Mouse (Mus musculus) cerebellum, adult 2 months (tissue): ENCODE measurements around the gene Thsd7a. TPM values are rescaled to one million over a fixed set of nuclear protein-coding genes. Genes with fewer than 3 reads are reported as not detected.

Source experiments
- DNase-seq, 2 experiments: peaks; one replicate each; pipeline ENCODE4 v3.0.0; 2021
- H3K27ac ChIP-seq: fragments of 200-500 bp; 2 replicates; pipeline ENCODE4 v1.5.1; 2012; ENCODE audit warnings: low read length, control low read depth, inconsistent platforms; ENCODE audit not compliant: insufficient read depth
- H3K27me3 ChIP-seq: fragments of 200-500 bp; 2 replicates; pipeline ENCODE4 v1.6.1; 2012; ENCODE audit warnings: inconsistent platforms, mild to moderate bottlenecking, low read length, moderate library complexity; ENCODE audit not compliant: control insufficient read depth, insufficient read depth
- H3K4me1 ChIP-seq: fragments of 200-500 bp; 2 replicates; pipeline ENCODE4 v1.6.1; 2011; ENCODE audit warnings: low read length; ENCODE audit not compliant: control insufficient read depth, insufficient read depth
- H3K4me3 ChIP-seq: fragments of 200-500 bp; replicated peaks from 2 replicates; pipeline ENCODE3; 2011; ENCODE audit warnings: mild to moderate bottlenecking, low read depth, low read length, control low read depth; ENCODE audit not compliant: insufficient read depth
- CTCF ChIP-seq: fragments of 200-500 bp; IDR thresholded peaks from 2 replicates; pipeline ENCODE4 v1.5.1; 2011; ENCODE audit warnings: low read depth, mild to moderate bottlenecking, control low read depth, low read length, moderate library complexity, borderline replicate concordance; ENCODE audit not compliant: insufficient read depth
- POLR2A ChIP-seq: fragments of 200-500 bp; IDR thresholded peaks from 2 replicates; pipeline ENCODE4 v1.6.1; 2011; ENCODE audit warnings: low read length, control low read depth, borderline replicate concordance; ENCODE audit not compliant: insufficient read depth
- WGBS: fragments of 180-500 bp; shearing (Covaris S2); methylation state at CpG from one replicate; pipeline ENCODE4 v1.1.7; 2018; 5-methylcytosine and 5-hydroxymethylcytosine counted together
- polyA plus RNA-seq: library from polyadenylated mRNA; depleted of rRNA; stranded (reverse); fragments of >200 nt; gene quantifications from 2 replicates; pipeline ENCODE4 v1.2.3, GENCODE M21; 2012

Gene Thsd7a
- polyA plus RNA-seq, 1 experiment: 10.4 TPM

DNA sequence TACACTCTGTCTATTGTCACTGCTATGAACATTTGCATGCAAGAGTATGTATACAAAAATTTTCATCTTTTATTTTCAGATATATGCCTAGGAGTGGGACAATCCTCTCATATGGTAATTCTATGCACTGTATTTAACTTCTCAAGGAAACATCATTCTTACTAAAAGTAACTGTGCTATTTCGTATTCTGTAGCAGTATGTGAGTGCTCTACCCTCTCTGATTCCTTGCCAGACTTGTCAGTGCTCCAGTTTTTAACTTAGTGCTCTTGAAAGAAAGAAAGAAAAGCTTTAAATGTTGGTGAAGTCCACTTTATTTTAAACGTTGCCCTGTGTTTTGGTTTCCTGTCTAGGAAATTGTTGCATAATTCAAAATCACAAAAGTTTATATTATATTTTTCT lies 395.6 kb downstream of the Thsd7a start:
- no peaks in the 10 kb centered on the region for H3K4me1 ChIP-seq
- 70% methylated on average over 2 of the region's 2 CpGs for WGBS
- no peak for TF ChIP-seq CTCF
- TF ChIP-seq POLR2A: no peak
- no peak overlapping the region for H3K4me3 ChIP-seq
- H3K27ac ChIP-seq: no peak overlapping the region
- no peaks in the 10 kb centered on the region for H3K27me3 ChIP-seq
- no peak for DNase-seq

- no peaks in the 10 kb centered on the region for H3K4me1 ChIP-seq
- H3K27me3 ChIP-seq: no peaks in the 10 kb centered on the region
- no peak for DNase-seq
- TF ChIP-seq POLR2A (no peak), CTCF (no peak)
- H3K4me3 ChIP-seq: no peak overlapping the region
- no peak overlapping the region for H3K27ac ChIP-seq
- WGBS: 84% methylated on average over 9 of the region's 9 CpGs
These were observed 397.0 kb downstream of the Thsd7a start for GRCm38 (mm10) chr6:12352165-12352719.

DNA sequence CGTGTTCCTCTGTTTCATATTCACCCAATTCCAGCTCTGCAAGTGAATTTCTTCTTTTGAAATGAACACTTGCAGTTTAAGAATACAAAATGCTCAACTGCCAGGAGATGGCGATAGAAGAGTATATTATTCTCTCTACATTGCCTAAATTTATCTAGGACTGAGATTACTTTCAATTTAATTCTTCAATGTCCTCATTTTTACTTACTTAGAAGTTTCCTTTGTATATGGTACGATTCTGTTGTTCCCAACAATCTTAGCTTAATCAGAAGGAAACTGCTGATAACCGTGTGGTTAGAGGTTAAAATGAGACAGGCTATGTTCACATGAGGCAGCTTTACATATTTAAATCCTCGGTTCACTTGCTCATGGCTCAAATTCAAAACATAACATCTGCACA lies 398.5 kb downstream of the Thsd7a start:
- no peaks in the 10 kb centered on the region for H3K4me1 ChIP-seq
- no peak overlapping the region for H3K27ac ChIP-seq
- 14% methylated on average over 5 of the region's 5 CpGs for WGBS
- no peaks in the 10 kb centered on the region for H3K27me3 ChIP-seq
- no peak for TF ChIP-seq CTCF
- no peak for TF ChIP-seq POLR2A
- peak in 1 of 2 experiments; percentile 12 for DNase-seq
- H3K4me3 ChIP-seq: no peak overlapping the region

DNA sequence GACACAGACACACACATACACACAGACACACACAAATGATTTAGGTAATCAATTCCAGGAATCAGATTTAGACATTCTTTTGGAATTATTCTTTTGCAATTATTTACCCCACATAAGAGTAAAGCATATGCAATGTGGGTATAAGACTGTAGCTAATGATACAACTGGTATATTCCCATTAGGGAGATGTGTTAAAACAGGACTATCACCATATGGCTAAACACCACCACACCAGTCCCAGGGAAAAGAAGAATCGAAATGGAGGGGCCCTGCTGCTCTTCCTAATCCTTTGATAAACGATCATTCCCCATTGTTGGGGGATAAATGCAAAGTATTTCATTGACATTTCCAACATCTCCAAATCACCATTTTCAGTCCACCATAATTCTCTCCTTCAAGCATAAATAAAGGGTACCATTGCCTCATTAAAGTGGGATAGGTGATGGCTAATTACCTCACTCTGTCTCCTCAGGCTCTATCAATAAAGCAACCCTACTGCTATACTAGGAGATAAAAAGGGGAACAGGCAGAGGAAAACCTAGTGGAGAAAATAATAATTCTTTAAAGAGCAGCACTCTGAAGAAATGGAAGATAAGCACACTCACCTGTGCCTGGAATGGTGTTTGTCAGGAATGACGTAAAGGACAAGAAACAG lies 400.0 kb downstream of the Thsd7a start:
- no peak overlapping the region for H3K4me3 ChIP-seq
- no peak for TF ChIP-seq POLR2A
- TF ChIP-seq CTCF: no peak
- no peaks in the 10 kb centered on the region for H3K4me1 ChIP-seq
- no peak for DNase-seq
- H3K27me3 ChIP-seq: no peaks in the 10 kb centered on the region
- 74% methylated on average over 3 of the region's 3 CpGs for WGBS
- H3K27ac ChIP-seq: no peak overlapping the region

DNA sequence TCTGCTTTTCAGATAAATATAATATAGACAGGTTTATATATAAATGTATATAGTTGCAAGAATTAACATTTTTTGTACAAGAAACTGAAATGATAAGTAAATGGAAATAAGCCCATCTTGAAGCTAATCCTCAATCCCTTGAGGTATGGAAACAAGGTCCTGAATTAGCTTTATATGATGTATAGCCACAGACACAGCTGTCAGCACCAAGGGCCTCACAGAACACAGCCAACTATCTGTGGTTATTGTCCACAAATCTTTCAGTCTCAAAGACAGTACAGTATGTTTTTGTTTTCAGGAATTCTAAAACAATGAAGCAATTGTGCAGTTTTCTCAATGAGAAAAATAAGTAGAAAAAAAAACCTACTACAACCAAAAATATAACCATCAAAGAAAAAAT lies 400.5 kb downstream of the Thsd7a start:
- Histone ChIP-seq H3K27ac (no peak overlapping the region), H3K4me3 (no peak overlapping the region), H3K27me3 (no peaks in the 10 kb centered on the region), H3K4me1 (no peaks in the 10 kb centered on the region)
- no peak for DNase-seq
- TF ChIP-seq CTCF: no peak
- no peak for TF ChIP-seq POLR2A

DNA sequence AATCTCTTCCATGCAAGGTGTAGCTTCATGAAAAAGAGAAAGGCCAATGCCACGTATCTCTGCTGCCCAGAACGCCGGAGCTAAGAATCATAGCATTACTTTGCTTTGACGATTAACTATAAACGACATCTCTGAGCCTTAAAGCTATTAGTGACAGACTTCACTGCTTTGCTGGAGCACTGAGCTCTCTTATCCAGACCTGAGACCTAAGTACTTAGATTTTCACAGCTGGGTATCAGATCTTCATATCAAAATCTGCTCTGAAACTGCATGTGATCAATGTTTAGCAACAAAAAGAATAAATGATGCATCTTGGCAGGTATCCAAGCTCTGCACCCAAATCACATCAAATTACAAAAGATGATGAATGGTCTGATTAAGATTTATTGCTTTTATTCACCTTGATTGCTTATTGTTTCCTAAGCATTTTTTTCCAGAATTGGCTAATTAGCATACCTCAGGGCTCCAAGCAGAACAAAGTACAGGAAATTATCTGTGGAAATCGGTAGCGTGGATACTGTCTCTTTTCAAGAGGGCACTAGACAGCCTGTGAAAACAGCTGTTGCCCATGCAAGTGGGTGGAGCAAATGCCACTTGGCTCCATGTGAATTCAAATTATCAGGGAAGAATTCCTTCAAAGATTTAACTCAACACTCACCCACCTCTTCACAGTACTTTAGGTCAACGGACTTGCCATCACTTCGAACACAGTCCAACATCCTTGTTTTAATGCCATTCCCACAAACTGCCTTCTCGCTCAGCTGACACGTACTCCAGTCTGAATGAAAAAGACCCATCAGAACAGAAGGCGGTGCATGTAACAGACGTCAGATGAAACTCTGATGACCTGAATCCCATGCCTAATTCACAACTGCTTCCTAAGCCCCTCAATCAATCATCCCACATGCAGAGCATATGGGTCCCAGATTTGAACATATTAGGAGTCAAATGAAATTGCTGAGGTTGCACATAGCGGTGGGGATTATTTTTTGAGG lies 412.3 kb downstream of the Thsd7a start:
- no peaks in the 10 kb centered on the region for H3K27me3 ChIP-seq
- no peaks in the 10 kb centered on the region for H3K4me1 ChIP-seq
- WGBS: 25% methylated on average over 14 of the region's 14 CpGs
- H3K27ac ChIP-seq: no peak overlapping the region
- H3K4me3 ChIP-seq: no peak overlapping the region
- DNase-seq: no peak
- TF ChIP-seq CTCF (no peak), POLR2A (no peak)

- TF ChIP-seq POLR2A (no peak), CTCF (no peak)
- 48% methylated on average over 7 of the region's 7 CpGs for WGBS
- no peaks in the 10 kb centered on the region for H3K4me1 ChIP-seq
- H3K27me3 ChIP-seq: no peaks in the 10 kb centered on the region
- peak in 1 of 2 experiments; percentile 6 for DNase-seq
- H3K27ac ChIP-seq: no peak overlapping the region
- H3K4me3 ChIP-seq: no peak overlapping the region
These were observed 433.9 kb downstream of the Thsd7a start for GRCm38 (mm10) chr6:12315070-12315909.
